Mouse (Mus musculus): ENCODE measurements around the gene Gna14. TPM values are rescaled to one million over a fixed set of nuclear protein-coding genes. Genes with fewer than 3 reads are reported as not detected.

The Gna14 gene
- total and polyA plus RNA-seq, 3 experiments = 0.26 to 0.89 (median 0.45) TPM

DNA sequence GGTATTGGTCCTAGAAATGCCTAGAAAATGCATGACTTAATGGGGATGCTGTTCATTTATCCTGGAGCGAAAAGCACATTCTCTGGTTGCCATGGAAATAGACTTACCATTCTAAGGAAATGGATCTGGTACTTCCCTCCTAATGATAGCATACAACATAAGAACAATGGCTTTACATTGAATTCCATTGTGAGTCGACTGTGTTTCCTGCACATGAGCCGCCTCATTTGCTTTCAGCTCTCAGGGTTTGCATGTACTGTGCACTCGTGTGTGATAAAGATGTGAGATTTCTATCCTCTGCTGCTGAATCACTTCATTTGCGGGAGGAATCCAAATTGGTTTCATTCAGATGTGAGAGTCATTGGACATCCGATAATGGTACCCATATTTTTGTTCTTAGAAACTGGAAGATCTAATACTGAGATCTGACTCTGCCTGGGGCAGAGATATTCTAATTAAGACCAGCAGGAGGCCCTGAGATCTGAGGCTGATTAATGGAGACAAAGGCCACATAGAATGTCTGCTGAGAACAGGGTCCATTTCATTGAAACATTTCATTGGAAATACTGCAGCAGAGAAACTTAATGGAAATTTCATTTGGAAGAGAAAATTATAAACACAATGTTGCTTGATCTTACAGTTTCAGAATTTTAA lies 71.3 kb downstream of the Gna14 start:
- Histone ChIP-seq H3K27ac (no peak overlapping the region), H3K4me3 (no peak overlapping the region), H3K4me1 (ENCODE audit: control insufficient read depth, insufficient read depth, low read length) (no peaks in the 10 kb centered on the region; the same call in 1 of the 2 replicates), H3K9ac (ENCODE audit: low read depth, low read length) (no peak overlapping the region), H3K79me2 (replicated peaks; ENCODE audit: control insufficient read depth, insufficient read depth, low read length) (no peaks in the 10 kb centered on the region), H3K36me3 (ENCODE audit: control insufficient read depth, insufficient read depth, low read length) (no peaks in the 10 kb centered on the region), H3K27me3 (ENCODE audit: control insufficient read depth, insufficient read depth, low read length) (no peaks in the 10 kb centered on the region)
- 58% methylated on average over 6 of the region's 6 CpGs for WGBS
- DNase-seq = no peak
- intact Hi-C loops (cut with DNase I) = no loop called here
- TF ChIP-seq EP300 (IDR thresholded peaks at IDR 0.05; ENCODE audit: insufficient read depth, low read depth, low read length) (no peak), POLR2A (IDR thresholded peaks at IDR 0.05; ENCODE audit: insufficient read depth, low read depth, low read length) (no peak), CTCF (IDR thresholded peaks at IDR 0.05) (no peak)

DNA sequence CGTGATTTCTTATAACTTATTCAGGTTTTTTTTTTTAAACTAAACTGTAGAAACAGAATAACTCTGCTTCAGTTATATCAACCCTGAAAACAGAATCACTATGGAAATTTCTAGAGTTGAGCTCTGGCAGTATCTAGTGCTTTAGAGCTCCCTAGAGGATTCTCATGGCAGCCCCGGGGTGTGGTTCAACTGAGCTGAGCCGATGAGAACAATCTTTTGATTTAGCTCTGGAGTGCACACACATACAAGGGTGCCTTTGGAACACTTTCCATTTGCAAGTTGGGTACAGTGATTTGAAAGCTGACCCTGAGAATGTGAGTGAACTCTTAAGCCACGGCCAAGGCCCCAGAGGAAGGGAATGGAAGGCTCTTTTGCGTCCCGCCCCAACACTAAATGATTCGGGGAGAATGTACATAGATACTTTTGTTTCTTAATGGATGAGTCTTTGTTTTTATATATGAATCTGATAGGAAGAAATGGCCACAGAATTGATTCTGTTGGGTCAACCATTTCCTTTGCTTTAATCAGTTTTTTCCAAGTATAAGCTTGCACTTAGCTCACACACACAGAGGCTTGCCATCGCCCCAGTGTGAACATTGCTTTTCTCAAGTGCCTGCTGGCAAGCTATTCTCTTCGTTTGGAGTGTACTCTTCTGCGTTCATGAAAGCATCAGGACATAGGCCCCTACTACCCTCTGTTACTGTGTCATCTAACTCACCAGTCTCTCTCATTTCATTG lies 75.0 kb downstream of the Gna14 start:
- DNase-seq = peak in 1 of 2 experiments; percentile 17
- intact Hi-C loops (cut with DNase I) = no loop called here
- Histone ChIP-seq H3K9ac (ENCODE audit: low read depth, low read length) (no peak overlapping the region), H3K27ac (no peak overlapping the region; the same call in 1 of the 2 replicates), H3K36me3 (ENCODE audit: control insufficient read depth, insufficient read depth, low read length) (no peaks in the 10 kb centered on the region), H3K4me1 (ENCODE audit: control insufficient read depth, insufficient read depth, low read length) (no peaks in the 10 kb centered on the region; the same call in 1 of the 2 replicates), H3K4me3 (no peak overlapping the region), H3K79me2 (replicated peaks; ENCODE audit: control insufficient read depth, insufficient read depth, low read length) (no peaks in the 10 kb centered on the region), H3K27me3 (ENCODE audit: control insufficient read depth, insufficient read depth, low read length) (no peaks in the 10 kb centered on the region)
- TF ChIP-seq CTCF (IDR thresholded peaks at IDR 0.05) = no peak
- no peak for TF ChIP-seq POLR2A (IDR thresholded peaks at IDR 0.05; ENCODE audit: insufficient read depth, low read depth, low read length)
- TF ChIP-seq EP300 (IDR thresholded peaks at IDR 0.05; ENCODE audit: insufficient read depth, low read depth, low read length) = no peak
- WGBS = 70% methylated on average over 10 of the region's 10 CpGs

DNA sequence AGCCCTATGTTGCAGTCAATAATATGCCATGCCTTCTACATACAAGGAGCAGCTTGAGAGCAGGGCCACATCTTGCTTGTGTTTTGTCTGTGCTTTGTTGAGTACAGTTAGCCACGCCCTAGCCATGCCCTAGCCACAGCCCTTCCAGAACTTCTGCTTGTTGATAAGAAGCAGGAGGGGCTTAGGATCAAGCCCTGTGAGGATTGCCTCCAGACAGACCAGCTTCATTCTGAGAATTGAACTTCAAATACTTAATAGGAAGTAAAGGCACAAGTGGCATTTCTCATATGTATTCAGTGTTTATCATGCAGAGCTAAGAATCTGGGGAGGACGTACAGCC lies 75.5 kb downstream of the Gna14 start:
- H3K79me2 ChIP-seq (replicated peaks; ENCODE audit: control insufficient read depth, insufficient read depth, low read length) = no peaks in the 10 kb centered on the region
- no peak for DNase-seq
- no peaks in the 10 kb centered on the region for H3K36me3 ChIP-seq (ENCODE audit: control insufficient read depth, insufficient read depth, low read length)
- H3K4me1 ChIP-seq (ENCODE audit: control insufficient read depth, insufficient read depth, low read length) = no peaks in the 10 kb centered on the region; the same call in 1 of the 2 replicates
- intact Hi-C loops (cut with DNase I) = no loop called here
- no peak overlapping the region; the same call in 1 of the 2 replicates for H3K27ac ChIP-seq
- no peak overlapping the region for H3K9ac ChIP-seq (ENCODE audit: low read depth, low read length)
- no peak overlapping the region for H3K4me3 ChIP-seq
- H3K27me3 ChIP-seq (ENCODE audit: control insufficient read depth, insufficient read depth, low read length) = no peaks in the 10 kb centered on the region
- 68% methylated on average over 2 of the region's 2 CpGs for WGBS
- TF ChIP-seq POLR2A (IDR thresholded peaks at IDR 0.05; ENCODE audit: insufficient read depth, low read depth, low read length) (no peak), EP300 (IDR thresholded peaks at IDR 0.05; ENCODE audit: insufficient read depth, low read depth, low read length) (no peak), CTCF (IDR thresholded peaks at IDR 0.05) (no peak)

DNA sequence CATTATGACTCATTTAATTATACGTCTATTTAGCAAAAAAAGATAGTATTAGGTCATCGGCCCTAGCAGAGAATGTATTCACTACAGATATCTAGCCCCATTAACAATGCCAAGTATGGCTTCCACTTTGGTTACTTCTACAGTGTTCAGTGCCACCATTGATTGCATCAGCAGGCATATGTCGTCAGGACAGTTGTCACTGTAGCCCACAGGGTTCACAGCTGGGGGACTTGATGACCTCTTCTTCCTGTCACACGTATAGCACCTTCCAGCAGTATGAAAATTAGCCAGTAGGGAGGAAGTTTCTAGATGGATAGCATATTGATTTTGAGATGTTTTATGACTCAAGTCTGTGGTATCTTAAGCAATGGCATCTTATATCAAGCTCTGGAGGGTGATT lies 78.6 kb downstream of the Gna14 start:
- no peak for TF ChIP-seq POLR2A (IDR thresholded peaks at IDR 0.05; ENCODE audit: insufficient read depth, low read depth, low read length)
- TF ChIP-seq EP300 (IDR thresholded peaks at IDR 0.05; ENCODE audit: insufficient read depth, low read depth, low read length) = no peak
- no peak for TF ChIP-seq CTCF (IDR thresholded peaks at IDR 0.05)
- H3K36me3 ChIP-seq (ENCODE audit: control insufficient read depth, insufficient read depth, low read length) = no peaks in the 10 kb centered on the region
- no peak overlapping the region for H3K9ac ChIP-seq (ENCODE audit: low read depth, low read length)
- no peaks in the 10 kb centered on the region for H3K79me2 ChIP-seq (replicated peaks; ENCODE audit: control insufficient read depth, insufficient read depth, low read length)
- H3K4me1 ChIP-seq (ENCODE audit: control insufficient read depth, insufficient read depth, low read length) = no peaks in the 10 kb centered on the region; the same call in 1 of the 2 replicates
- 56% methylated on average over 4 of the region's 4 CpGs for WGBS
- intact Hi-C loops (cut with DNase I) = no loop called here
- no peak overlapping the region for H3K4me3 ChIP-seq
- no peak overlapping the region for H3K27ac ChIP-seq
- H3K27me3 ChIP-seq (ENCODE audit: control insufficient read depth, insufficient read depth, low read length) = no peaks in the 10 kb centered on the region
- no peak for DNase-seq

DNA sequence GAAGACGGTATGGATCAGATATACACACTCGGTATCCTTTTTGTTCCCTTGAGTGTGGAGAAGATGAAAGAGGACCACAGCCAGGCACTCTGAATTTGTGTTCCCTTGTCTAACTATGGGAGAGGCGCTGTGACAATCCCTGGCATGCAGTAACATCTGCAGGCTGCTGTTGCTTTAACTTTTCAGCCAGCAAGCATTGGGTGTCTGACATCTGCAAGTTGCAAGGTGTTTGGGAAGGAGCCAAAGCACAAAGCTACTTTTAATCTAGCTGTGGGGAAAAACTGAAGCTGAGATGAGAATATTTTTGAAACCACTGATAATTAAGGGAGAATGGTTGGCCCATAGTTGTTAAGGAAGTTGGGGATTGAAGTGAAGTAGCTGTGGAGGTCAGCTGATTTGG lies 83.0 kb downstream of the Gna14 start:
- no peak overlapping the region for H3K27ac ChIP-seq
- intact Hi-C loops (cut with DNase I) = no loop called here
- no peaks in the 10 kb centered on the region for H3K27me3 ChIP-seq (ENCODE audit: control insufficient read depth, insufficient read depth, low read length)
- 68% methylated on average over 3 of the region's 3 CpGs for WGBS
- TF ChIP-seq EP300 (IDR thresholded peaks at IDR 0.05; ENCODE audit: insufficient read depth, low read depth, low read length) (no peak), CTCF (IDR thresholded peaks at IDR 0.05) (no peak)
- no peak overlapping the region for H3K9ac ChIP-seq (ENCODE audit: low read depth, low read length)
- H3K79me2 ChIP-seq (replicated peaks; ENCODE audit: control insufficient read depth, insufficient read depth, low read length) = no peaks in the 10 kb centered on the region
- H3K4me3 ChIP-seq = no peak overlapping the region
- no peaks in the 10 kb centered on the region for H3K36me3 ChIP-seq (ENCODE audit: control insufficient read depth, insufficient read depth, low read length)
- DNase-seq = no peak
- no peaks in the 10 kb centered on the region for H3K4me1 ChIP-seq (ENCODE audit: control insufficient read depth, insufficient read depth, low read length)

DNA sequence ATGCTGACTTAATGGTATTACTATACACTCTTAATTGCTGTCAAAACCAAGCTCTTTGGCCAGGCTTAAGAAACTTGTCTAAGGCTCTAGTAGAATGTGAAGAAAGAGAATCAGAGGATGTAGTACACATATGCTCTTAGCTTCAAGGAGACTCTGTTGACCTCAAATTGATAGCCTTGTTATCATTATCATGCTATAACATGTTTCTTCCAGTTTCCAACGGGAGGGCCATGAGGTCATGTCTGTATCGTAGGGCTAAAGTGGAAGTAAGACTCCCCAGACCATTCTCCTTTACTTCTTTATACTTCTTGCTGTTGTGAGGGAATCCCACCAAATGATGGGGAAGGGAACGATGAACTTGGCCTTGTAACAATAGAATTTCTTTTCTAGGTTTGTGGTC lies 85.0 kb downstream of the Gna14 start:
- TF ChIP-seq EP300 (IDR thresholded peaks at IDR 0.05; ENCODE audit: insufficient read depth, low read depth, low read length) (no peak), POLR2A (IDR thresholded peaks at IDR 0.05; ENCODE audit: insufficient read depth, low read depth, low read length) (no peak), CTCF (IDR thresholded peaks at IDR 0.05) (no peak)
- no peak for DNase-seq
- Histone ChIP-seq H3K36me3 (ENCODE audit: control insufficient read depth, insufficient read depth, low read length) (no peaks in the 10 kb centered on the region), H3K27ac (no peak overlapping the region), H3K27me3 (ENCODE audit: control insufficient read depth, insufficient read depth, low read length) (no peaks in the 10 kb centered on the region), H3K9ac (ENCODE audit: low read depth, low read length) (no peak overlapping the region), H3K4me3 (no peak overlapping the region), H3K79me2 (replicated peaks; ENCODE audit: control insufficient read depth, insufficient read depth, low read length) (no peaks in the 10 kb centered on the region), H3K4me1 (ENCODE audit: control insufficient read depth, insufficient read depth, low read length) (no peaks in the 10 kb centered on the region)
- 66% methylated on average over 3 of the region's 3 CpGs for WGBS
- intact Hi-C loops (cut with DNase I) = no loop called here

Data from heart, adult 2 months (tissue).